Mouse (Mus musculus) erythroblast, embryonic 14.5 days (primary cell): Measurements from ENCODE around the gene Cfap100.

Source experiments
- GATA1 ChIP-seq: IDR thresholded peaks from 2 replicates; pipeline ENCODE4 v1.6.1; 2012; ENCODE audit warnings: low read length, inconsistent platforms, mixed read lengths
- TAL1 ChIP-seq: IDR thresholded peaks from 3 replicates; pipeline ENCODE4 v1.6.1; 2012; ENCODE audit warnings: low read length, inconsistent platforms, mixed read lengths

DNA sequence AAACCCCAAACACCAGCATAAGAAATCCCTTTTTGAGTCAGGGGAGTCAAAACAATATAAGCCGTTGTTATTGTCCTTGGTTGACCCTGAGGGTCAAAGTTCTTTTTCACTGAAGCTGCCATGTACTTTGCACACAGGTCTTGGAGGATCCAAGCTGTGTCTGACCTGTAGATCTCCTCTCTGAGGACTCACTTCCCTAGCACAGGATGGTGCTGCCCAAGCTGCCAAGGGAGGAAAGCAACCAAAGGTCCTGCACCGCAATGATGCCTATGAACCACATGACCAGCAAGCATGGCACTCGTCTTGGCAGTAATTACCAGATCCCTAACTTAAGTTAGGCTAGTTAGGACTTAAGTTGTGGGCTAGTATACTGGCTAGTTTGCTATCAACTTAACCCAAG, 3.2 kb downstream of the Cfap100 start:
- no peak for TF ChIP-seq GATA1
- TF ChIP-seq TAL1, result no peak
